Mouse (Mus musculus) heart, adult 2 months (tissue): ENCODE measurements around the gene Cda.

Experiments used
- CTCF ChIP-seq: fragments of 200-600 bp; IDR thresholded peaks from 2 replicates; pipeline ENCODE4 v1.8.1; 2022; ENCODE audit warnings: antibody characterized with exemption, mild to moderate bottlenecking, moderate library complexity
- EP300 ChIP-seq: fragments of 200-500 bp; IDR thresholded peaks from 2 replicates; pipeline ENCODE4 v1.6.1; 2011; ENCODE audit warnings: low read depth, low read length, control low read depth; ENCODE audit not compliant: insufficient read depth
- POLR2A ChIP-seq: fragments of 200-500 bp; IDR thresholded peaks from 2 replicates; pipeline ENCODE4 v1.6.1; 2011; ENCODE audit warnings: mild to moderate bottlenecking, low read depth, low read length, control low read depth; ENCODE audit not compliant: insufficient read depth

DNA sequence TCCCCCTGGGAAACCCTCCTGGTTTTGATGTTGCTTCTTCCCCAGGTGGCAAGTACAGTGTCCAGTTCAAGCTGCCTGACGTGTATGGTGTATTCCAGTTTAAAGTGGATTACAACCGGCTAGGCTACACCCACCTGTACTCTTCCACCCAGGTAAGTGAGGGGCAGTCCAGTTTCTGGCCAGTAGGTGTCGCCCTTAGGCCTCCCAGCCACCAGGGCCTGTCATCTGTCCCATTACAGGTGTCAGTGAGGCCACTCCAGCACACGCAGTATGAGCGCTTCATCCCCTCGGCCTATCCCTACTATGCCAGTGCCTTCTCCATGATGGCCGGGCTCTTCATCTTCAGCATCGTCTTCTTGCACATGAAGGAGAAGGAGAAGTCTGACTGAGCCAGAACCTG is 56.2 kb downstream of the Cda start:
- TF ChIP-seq CTCF = peak; percentile 87
- 0 out of 2 replicates have a peak, but pooled peaks have one; percentile 15 for TF ChIP-seq EP300
- no peak for TF ChIP-seq POLR2A
